Mouse (Mus musculus) liver, embryonic 14.5 days (tissue): ENCODE data around the gene Tia1.

Source experiments
- CTCF ChIP-seq: IDR thresholded peaks from 2 replicates; pipeline ENCODE4 v1.5.1; 2016; ENCODE audit warnings: antibody characterized with exemption, low read depth, control low read depth
- EP300 ChIP-seq: IDR thresholded peaks from 2 replicates; pipeline ENCODE4 v1.6.1; 2016; ENCODE audit warnings: antibody characterized with exemption, low read depth

GRCm38 (mm10) chr6:86365371-86366124, 38.5 kb upstream of the Tia1 start, which contains the start of gene Fam136a:
- TF ChIP-seq CTCF (peak; percentile 99), EP300 (no peak)
